Mouse (Mus musculus) gastrocnemius, postnatal 14 days (tissue): ENCODE results near the gene Galnt11. TPM values are rescaled to one million over a fixed set of nuclear protein-coding genes. Genes with fewer than 3 reads are reported as not detected.

Experiments used
- DNase-seq: peaks from one replicate; pipeline ENCODE4 v3.0.0; 2021; ENCODE audit warnings: mixed read lengths
- intact Hi-C: fragments of 180-260 bp; cut with DNase I; formaldehyde crosslinking; loops from one replicate; pipeline ENCODE4 v1.15.1; 2025; ENCODE audit warnings: low total_unique reads
- total RNA-seq, 2 experiments: library from RNA; stranded (reverse); gene quantifications; 2 replicates each; pipeline ENCODE4 v1.2.3; 2021

Gene Galnt11
- total RNA-seq, 2 experiments from 2014 or later = 14.4 to 14.5 TPM

GRCm38 (mm10) chr5:25247036-25247435 is 25.3 kb downstream of the Galnt11 start:
- intact Hi-C loops = no loop called here
- no peak for DNase-seq

DNA sequence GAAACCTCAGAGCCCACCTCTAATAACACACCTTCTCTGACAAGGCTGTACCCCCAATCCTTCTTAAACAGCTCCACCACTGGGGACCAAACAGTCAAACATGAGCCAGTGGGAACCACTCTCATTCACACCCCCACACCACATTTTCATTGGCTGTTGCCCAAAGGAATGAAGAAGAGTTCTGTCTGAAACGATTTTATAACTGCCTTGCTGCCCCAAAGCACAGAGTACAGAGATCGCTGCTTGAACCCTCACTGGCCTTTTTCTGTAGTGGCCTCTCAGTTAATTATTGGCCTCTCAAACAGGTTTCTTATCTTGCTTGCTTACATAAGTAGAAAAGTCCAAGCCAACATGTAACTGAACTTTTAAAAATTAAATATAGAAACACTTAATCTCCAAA is 30.7 kb downstream of the Galnt11 start:
- intact Hi-C loops = no loop called here

DNA sequence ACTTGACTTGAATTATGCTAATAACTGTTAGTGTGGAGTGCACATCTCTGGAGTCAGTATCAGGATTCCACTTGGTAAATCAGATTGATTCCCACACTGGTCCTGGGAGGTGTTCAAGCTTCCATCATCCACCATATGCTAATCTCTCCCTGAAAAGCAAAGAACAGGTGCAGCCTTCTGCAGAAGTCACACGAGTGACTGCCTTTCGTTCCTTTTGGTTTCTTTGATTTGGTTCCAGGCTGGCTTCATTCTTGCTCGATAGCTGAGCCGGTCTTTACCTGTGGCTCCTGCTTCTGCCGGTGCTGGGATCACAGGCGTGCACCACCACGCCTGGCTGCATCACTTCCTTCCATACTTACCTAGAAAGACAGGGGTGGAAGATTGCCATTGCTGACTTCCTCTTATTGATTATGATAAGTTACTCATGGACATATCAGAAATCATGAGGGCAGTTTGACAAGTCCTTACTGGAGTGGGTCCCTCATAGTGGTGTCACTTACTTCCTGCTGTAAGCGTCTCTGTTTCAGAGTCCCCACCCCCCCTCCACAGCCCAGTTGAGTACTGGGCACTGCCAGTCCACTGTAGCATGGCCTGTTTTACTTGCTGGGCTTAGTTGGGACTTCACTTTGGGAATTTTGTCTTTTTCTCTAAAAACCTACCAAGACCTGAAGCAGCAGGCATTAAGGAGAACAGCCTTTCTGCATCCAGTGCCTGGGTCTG is 31.3 kb downstream of the Galnt11 start:
- intact Hi-C loops = no loop called here
- DNase-seq = no peak

More for the DNA sequence above, 30.7 kb downstream of the Galnt11 start:
- no peak for DNase-seq

DNA sequence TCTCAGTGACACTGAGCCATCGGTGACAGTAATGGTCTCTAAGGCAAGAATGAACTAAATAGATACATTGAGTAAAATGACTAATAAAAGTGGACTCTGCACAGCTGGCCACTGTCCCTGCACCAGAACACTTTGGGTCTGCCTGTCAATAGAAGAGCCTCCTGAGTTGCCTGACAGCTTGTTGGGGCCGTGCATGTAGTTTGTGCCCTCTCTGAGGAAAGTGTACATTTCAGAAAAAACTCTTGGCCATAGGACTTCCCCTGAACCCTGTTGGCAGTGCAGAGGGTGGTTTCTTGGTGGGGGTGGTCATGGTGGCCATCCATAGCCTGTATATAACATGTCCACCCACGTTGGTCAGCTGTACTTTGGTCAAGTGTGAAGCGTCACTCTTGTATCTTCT is 32.8 kb downstream of the Galnt11 start:
- intact Hi-C loops = no loop called here
- DNase-seq = no peak

GRCm38 (mm10) chr5:25256686-25257085 is 35.0 kb downstream of the Galnt11 start:
- DNase-seq = no peak
- intact Hi-C loops = no loop called here

DNA sequence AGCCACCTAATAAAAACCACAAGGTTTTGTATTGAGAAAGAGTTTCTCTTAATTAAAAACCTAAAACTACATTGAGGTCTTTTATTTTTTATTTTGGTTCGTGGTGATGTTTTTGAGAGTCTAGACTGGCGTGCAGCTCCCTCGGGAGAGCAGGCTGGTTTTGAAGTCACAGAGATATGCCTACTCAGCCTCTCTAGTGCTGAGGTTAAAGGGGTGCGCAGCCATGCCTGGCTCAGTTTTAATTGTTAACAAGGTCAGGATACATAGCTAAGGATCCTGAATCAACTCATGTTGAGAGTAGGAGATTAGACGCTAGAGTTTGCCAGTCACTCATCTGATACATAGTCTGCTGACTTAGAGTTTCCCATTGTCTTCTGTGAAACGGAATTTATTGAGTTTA is 39.7 kb downstream of the Galnt11 start:
- intact Hi-C loops = no loop called here
- no peak for DNase-seq

GRCm38 (mm10) chr5:25262266-25262665 is 40.6 kb downstream of the Galnt11 start:
- no peak for DNase-seq
- intact Hi-C loops = no loop called here

DNA sequence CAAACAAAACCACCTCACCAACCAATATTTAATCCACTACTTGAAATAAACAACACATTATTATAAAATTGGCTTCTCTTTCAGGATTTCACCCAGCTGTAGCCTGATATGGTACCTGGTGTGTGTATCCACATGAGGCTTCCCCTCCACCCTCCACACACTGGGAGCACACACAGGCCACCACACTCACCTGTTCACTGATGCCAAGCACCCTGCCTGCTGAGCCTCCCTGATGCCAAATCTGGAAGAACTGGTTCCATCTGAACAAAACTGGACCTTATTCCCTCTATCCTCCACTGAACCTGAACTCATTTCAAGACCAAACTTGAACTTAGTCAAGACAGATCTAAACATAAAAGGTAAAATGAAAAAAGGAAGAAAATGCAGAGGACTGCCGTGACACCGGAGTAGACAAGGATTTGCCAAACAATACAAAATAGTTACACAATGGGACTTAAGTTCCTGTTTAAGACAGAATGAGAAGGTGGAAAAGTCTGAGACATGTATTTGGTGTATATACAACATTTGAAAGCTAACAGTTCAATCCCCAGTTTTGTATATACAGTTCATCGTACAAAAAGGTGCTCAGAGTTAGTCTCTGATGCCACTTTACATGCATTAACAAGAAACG is 46.7 kb downstream of the Galnt11 start:
- intact Hi-C loops = no loop called here
- no peak for DNase-seq

DNA sequence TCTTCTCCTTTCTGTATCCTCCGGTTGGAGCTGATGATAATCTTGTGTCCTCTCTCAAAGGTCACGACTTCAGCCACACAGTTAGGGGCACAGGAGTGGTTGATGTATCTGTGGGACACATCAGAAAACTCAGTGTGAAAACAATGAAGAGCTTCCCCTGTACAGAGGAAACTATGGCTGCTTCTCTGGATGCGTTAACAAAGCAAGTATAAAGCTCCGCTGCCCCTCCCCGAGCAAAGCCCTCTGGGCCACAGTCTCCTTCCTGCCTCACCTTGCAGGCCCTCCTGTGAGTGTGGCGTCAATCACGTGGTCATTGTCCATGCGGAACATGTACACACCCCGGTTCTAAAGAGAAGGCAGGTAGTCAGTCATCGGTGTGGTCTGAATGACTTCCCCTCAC is 53.9 kb downstream of the Galnt11 start:
- DNase-seq = no peak
- intact Hi-C loops = no loop called here

GRCm38 (mm10) chr5:25276365-25276764 is 54.7 kb downstream of the Galnt11 start:
- DNase-seq = no peak
- intact Hi-C loops = no loop called here

DNA sequence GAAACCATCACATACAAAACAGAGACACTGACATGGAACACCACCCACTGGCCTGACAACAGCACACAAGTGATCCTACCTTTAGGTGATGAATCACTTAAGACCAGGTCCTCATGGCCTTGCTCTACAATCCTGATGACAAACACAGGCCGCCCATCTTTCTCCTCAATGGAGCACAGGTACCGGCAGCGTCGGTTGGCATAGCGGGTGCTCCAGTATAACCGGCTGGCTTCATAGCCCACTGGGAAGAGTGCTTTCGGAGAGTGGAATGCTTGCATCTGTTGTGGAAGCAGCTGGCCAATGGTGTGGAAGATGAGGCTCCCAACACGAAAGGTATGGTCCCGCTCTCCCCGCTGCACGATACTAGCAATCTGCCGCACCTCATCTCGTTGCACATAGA is 62.3 kb downstream of the Galnt11 start:
- no peak for DNase-seq
- intact Hi-C loops = no loop called here

GRCm38 (mm10) chr5:25296830-25297229 is 75.1 kb downstream of the Galnt11 start:
- no peak for DNase-seq
- intact Hi-C loops = no loop called here

GRCm38 (mm10) chr5:25310226-25310625 is 88.5 kb downstream of the Galnt11 start:
- intact Hi-C loops = no loop called here
- no peak for DNase-seq

- intact Hi-C loops = no loop called here
- DNase-seq = peak; percentile 30
These were observed 92.2 kb downstream of the Galnt11 start for GRCm38 (mm10) chr5:25313881-25314280.

Other genes starting within 250 kb of the Galnt11 start
- gene Prkag2, start 121.3 kb upstream of the Galnt11 start, total RNA-seq = 10 to 100 TPM; 13.1 to 15.1 TPM
- gene Galntl5, start 40.4 kb upstream of the Galnt11 start, total RNA-seq = not detected
- gene E130116L18Rik, start 1.2 kb downstream of the Galnt11 start, total RNA-seq = not detected